17 mouse cellular contexts compared by ENCODE assay signal in genomic region chr4:134234876-134235275, GRCm38 (mm10). TPM values are rescaled to one million over a fixed set of nuclear protein-coding genes. Genes with fewer than 3 reads are reported as not detected.
DNase-seq lines count a peak whose midpoint lies in the region.
"Had no signal": no experiment of that assay in that cellular context is flagged by ENCODE, and none has a peak within 500 bp of the region (broad histone marks: within the 10 kb centered on the region; RNA-seq: fewer than 3 reads in every experiment).

No protein-coding gene starts in this region.

- intact Hi-C loops in heart, postnatal 25 days (cut with DNase I) = no loop called here

- DNase-seq in gastrocnemius, adult 18-20 months (ENCODE audit: low spot score) = peak; percentile 85
- DNase-seq in gastrocnemius, postnatal 4 days (ENCODE audit: low spot score in 2 of 2) = no peak
- peak; percentile 94 for DNase-seq in heart, adult 11 months
- DNase-seq in heart, postnatal 25 days (ENCODE audit: low spot score) = no peak
- DNase-seq in NIH3T3 (ENCODE audit: low read depth) = peak; percentile 27
- no peak for DNase-seq in embryo, embryonic 10.5 days (ENCODE audit: low spot score)
- DNase-seq: adrenal gland, postnatal 10 days; adrenal gland, postnatal 36 days; cerebellum, adult 18-20 months; cerebellum, adult 9-10 months; cerebellum, postnatal 14 days; forebrain, postnatal 0 days; kidney, adult 11 months; kidney, adult 8-10 months had no signal

RNA-seq across cellular contexts. Expression of gene Cnksr1, which starts 3.3 kb away (rescaled TPM):
- 10 to 100 TPM; 44.4 to 65.0 TPM for total RNA-seq in gastrocnemius, adult 18-20 months (2021)
- total RNA-seq in gastrocnemius, postnatal 4 days (2021) = 1 to 10 TPM; 1.8 to 2.3 TPM
- total RNA-seq in heart, postnatal 25 days (2021) = 1 to 10 TPM; 2.9 to 3.0 TPM
- total RNA-seq: forebrain, postnatal 0 days had no signal

RNA-seq across cellular contexts. Expression of gene Catsper4, which starts 7.7 kb away (rescaled TPM):
- 1 to 10 TPM in 1 of 2 experiments, under 1 TPM in 1; 0.84 to 2.9 TPM for total RNA-seq in gastrocnemius, adult 18-20 months (2021)
- total RNA-seq in gastrocnemius, postnatal 4 days (2021) = not detected
- not detected for total RNA-seq in heart, postnatal 25 days (2021)
- total RNA-seq: adrenal gland, adult 18-20 months; adrenal gland, postnatal 10 days; adrenal gland, postnatal 36 days; ES-E14; forebrain, postnatal 0 days; heart, postnatal 14 days had no signal

RNA-seq across cellular contexts. Expression of gene E130218I03Rik, which starts 8.6 kb away (rescaled TPM):
- under 1 TPM; 0.69 to 0.73 TPM for total RNA-seq in gastrocnemius, adult 18-20 months (2021)
- not detected for total RNA-seq in gastrocnemius, postnatal 4 days (2021)
- not detected for total RNA-seq in heart, postnatal 25 days (2021)
- total RNA-seq: adrenal gland, adult 18-20 months; adrenal gland, postnatal 10 days; adrenal gland, postnatal 36 days; heart, postnatal 14 days had no signal

RNA-seq across cellular contexts. Expression of gene Zfp593, which starts 10.5 kb away (rescaled TPM):
- 1 to 10 TPM; 4.7 to 5.7 TPM for total RNA-seq in gastrocnemius, adult 18-20 months (2021)
- 1 to 10 TPM; 5.8 to 6.1 TPM for total RNA-seq in gastrocnemius, postnatal 4 days (2021)
- 1 to 10 TPM; 3.1 to 3.2 TPM for total RNA-seq in heart, postnatal 25 days (2021)

RNA-seq across cellular contexts. Expression of gene Gm30191, which starts 11.9 kb away (rescaled TPM):
- total RNA-seq in gastrocnemius, adult 18-20 months (2021) = not detected
- not detected for total RNA-seq in gastrocnemius, postnatal 4 days (2021)
- not detected for total RNA-seq in heart, postnatal 25 days (2021)
- total RNA-seq: adrenal gland, adult 18-20 months; adrenal gland, postnatal 10 days; adrenal gland, postnatal 36 days; ES-E14; forebrain, postnatal 0 days; heart, postnatal 14 days had no signal

Comparison
In these comparisons a context has a peak if more than half of its experiments do, and no peak if none do; other contexts are left out.
1. DNase-seq: peak in gastrocnemius, adult 18-20 months (single experiment), heart, adult 11 months (single experiment) and NIH3T3 (single experiment); none in gastrocnemius, postnatal 4 days (0 of 2), heart, postnatal 25 days (single experiment) and embryo, embryonic 10.5 days (single experiment).
2. RNA of gene Cnksr1, which starts 3.3 kb away (total RNA-seq): 44.4 to 65.0 TPM in gastrocnemius, adult 18-20 months; 2.9 to 3.0 TPM in heart, postnatal 25 days and 1.8 to 2.3 TPM in gastrocnemius, postnatal 4 days; every median in the first group is over 10 times any median in the second.